Mouse (Mus musculus) adrenal gland (tissue): ENCODE results near the gene Vps50.
"Not testable (repeated sequence)": the region's sequence is repeated elsewhere in the genome, so short reads cannot be mapped to it uniquely, and the experiment has no call there.

ENCODE experiments used
- intact Hi-C: fragments of 180-260 bp; cut with DNase I; formaldehyde crosslinking; loops from one replicate; pipeline ENCODE4 v1.15.1; 2025

The Vps50 gene

DNA sequence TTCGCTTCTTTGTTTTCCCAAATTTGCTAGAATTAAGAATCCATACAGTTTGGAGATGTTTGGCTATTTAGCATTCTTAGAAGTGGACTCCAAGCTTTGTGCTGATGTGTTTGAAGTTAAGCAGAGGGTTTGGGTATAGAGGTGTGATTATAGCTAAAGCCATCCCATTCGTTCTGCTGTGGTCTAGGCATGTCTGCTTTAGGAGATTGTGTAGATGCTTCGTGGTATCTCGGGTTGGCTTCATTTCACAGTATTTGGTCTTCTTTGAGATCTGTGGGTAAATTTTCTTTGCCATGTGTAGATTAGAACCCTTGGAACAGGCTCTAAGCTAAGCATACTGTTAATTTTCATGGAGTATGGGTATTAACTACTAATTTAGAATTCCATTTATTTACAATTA lies 30.0 kb downstream of the Vps50 start:
- intact Hi-C loops = no loop called here

DNA sequence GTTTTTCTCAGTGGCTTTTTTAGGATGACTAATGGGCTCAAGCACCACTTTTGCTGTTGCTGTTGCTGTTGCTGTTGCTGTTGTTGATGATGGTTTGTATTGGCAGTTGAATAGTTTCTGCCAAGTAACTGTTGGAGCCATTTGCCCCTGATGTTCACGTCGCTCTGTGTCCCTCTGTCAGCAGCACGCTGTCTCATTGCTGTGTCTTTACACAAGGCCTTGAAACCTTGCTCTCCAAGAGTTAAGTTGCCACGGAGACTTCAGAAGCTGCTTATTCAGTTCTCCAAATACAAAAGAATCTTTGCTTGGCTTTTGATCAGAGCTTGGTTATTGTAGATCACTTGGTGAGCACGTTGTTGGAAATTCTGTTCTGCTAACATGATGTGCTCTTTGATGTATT lies 33.3 kb downstream of the Vps50 start:
- intact Hi-C loops = no loop called here

DNA sequence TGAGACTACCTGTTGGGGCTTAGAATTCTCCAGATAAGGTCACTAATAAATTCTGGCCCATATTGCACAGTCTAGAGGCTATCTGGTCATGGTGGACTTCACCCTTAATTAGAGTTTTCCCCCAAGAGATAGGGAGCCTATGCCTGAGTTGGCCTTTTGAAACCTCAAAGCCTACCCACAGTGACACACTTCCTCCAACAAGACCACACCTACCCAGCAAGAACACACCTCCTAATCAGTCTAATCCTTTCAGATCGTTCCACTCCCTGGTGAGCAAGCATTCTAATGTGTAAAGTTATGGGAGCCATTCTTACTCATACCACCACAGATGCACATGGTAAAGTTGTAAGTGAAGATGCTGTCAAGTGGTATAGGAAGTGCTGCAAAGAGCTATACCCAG lies 37.9 kb downstream of the Vps50 start:
- intact Hi-C loops = no loop called here

DNA sequence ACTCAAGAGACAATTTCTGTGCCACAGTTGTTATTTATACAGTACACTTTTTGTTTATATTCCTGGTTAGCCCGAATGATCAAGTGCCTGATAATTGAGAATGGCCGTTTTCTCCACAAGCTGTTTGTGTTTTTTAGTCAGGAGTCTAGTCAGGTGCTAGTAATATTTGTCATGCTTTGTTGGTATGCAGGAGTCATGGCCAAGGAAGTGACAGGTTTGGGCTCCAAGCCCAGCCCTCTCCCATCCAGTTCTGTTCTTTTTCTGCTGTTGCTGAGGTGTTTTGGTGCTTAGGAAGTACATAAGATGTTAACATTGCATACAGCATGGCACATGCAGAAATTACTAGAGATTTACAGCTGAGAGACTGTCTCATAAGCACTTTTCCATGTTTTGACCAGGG lies 41.3 kb downstream of the Vps50 start:
- intact Hi-C loops = no loop called here

DNA sequence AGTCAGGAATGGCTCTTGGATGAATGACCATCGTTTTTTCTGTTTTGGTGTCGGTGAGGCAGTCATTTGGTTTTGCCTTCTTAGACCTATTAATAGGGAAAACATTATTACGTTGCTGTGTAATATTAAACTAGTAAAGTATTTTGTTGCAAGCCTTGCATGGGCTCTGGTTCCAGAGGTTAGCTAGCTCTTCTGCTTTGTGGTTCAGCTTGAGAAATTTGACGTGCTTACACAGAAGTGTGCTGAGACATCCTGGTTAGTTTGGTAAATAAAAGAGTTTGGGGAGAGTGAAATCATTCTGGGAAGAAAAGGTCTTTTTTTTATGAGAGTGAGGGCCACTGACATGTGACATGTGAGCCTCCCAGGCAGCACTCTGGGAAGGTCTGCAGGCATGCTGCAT lies 45.7 kb downstream of the Vps50 start:
- intact Hi-C loops = no loop called here

DNA sequence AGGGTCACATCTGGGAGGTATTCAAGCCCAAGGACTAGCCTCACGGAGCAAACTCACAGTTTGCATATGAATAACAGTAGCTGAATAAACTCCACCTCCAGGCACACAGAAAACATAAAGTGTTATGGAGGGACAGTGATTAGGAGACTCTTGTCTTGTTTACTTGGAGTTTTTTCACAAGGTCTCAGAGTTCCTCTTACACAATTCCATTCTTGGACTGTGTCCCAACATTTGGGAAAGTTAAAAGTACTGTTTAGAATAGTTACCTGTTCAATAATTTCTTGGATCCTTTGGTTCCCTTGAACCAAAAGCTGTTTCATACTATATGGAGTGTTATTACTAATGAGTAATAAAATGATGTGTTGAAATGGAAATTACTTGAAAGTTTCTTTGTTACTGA lies 46.8 kb downstream of the Vps50 start:
- intact Hi-C loops = no loop called here

DNA sequence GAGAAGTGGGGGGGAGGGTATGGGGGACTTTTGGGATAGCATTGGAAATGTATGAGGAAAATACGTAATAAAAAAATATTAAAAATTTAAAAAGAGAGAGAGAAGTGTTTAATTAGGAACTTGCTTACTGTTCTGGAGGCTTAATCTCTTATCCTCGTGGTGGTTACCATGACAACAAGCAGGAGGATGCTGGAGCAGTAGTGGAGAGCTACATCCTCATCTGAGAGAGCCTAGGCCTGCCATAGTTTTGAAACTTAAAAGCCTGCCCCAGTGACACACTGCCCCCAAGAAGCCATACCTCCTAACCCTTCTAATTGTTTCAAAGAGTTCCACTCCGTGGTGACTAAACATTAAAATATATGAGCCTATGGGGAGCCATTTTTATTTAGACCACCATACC lies 50.8 kb downstream of the Vps50 start:
- intact Hi-C loops = no loop called here

DNA sequence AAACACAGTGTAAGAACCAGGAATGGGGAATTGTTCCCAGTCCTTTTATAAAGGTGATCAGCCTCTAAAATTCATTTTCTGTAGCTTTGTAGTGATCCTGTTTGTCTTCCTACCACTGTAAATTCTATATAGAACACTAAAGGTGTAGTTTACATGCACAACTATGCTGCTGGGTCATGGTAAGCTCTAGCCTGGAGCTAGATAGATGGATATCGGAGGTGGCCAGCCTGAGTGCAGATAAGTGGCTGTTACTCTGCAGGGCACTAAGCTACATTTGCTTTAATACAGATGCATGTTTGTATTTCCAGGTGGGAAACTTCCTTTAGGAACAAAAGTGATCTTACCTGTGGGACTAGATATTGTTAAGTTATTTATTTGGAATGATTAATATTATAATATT lies 51.8 kb downstream of the Vps50 start:
- intact Hi-C loops = no loop called here

DNA sequence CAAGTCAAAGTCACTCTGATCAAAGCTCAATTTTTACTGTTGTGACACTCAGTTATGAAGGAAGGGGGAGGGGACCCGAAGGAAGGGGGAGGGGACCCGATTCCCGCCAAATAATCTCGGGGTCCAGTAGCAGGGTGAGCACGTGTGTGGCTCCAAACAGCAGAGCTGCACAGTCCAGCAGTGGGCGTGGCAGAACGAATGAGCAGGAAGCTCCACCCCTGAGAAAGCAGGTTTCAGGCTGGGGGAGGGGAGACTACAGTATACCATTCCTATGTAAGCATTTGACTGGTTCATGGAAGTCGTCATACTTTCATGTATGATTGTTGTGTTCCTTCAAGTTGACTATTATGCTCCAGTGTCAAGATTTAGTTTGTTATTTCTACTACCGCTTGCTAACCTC lies 54.5 kb downstream of the Vps50 start:
- intact Hi-C loops = not testable (repeated sequence)

DNA sequence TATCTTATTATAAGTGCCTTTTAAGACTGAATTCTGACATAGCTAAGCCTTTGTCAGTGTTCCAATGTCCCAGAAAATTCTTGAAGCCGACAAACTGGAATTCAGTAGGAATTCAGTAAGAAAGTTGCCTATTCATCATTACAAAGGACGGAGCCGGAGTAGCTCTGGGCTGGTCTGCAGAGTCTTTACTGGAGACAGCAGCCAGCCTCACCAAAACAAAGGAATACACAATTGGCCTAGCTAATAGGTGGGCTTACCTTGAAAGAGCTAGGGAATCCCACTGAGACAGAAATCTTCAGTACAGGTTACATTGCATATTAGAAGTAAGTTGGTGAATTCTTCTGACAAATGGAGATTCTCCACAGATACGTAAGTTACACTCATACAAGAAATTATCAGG lies 59.0 kb downstream of the Vps50 start:
- intact Hi-C loops = no loop called here

DNA sequence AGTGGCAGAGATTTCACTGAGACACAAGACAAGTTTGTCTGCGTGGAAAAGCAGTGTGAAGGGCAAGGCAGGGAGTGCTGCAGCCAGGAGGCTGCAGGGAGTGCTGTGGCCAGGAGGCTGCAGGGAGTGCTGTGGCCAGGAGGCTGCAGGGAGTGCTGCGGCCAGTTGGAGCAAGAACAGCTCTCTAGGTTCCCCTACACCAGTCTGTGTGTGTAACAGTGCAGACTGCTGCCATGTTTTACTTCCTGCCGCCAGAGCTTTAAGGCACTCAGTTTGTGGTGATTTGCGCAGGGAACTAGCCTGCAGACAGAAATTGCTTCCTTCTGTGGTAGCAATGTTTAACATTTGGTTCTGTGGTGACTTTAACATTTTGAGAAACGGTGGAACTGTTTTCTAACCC lies 61.8 kb downstream of the Vps50 start:
- intact Hi-C loops = no loop called here

DNA sequence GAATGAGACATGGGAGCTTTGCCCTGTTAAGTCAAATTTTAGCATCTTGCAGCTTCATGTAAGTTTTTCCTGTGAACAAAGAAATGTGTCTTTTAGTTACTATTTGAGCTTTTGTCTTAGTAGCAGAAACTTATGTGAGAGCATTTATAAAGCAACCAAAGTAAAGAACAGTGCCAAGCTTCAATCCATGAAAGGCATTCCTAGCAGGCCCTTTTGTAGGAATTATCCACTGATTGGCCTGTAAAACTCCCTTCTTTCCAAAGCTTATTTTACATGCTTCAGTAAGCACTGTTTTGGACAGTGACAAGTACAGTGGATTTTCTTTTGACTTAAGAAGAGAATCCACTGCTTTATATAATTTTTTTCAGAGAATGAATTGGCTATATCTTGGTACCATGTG lies 64.1 kb downstream of the Vps50 start:
- intact Hi-C loops = no loop called here

DNA sequence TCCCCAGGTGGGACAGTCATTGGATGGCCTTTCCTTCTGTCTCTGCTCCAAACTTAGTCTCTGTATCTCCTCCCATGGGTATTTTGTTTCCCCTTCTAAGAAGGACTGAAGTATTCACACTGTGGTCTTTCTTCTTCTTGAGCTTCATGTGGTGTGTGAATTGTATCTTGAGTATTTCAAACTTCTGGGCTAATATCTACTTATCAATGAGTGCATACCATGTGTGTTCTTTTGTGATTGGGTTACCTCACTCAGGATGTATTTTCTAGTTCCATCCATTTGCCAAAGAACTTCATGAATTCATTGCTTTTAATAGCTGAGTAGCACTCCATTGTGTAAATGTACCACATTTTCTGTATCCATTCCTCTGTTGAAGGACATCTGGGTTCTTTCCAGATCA lies 65.9 kb downstream of the Vps50 start:
- intact Hi-C loops = not testable (repeated sequence)

DNA sequence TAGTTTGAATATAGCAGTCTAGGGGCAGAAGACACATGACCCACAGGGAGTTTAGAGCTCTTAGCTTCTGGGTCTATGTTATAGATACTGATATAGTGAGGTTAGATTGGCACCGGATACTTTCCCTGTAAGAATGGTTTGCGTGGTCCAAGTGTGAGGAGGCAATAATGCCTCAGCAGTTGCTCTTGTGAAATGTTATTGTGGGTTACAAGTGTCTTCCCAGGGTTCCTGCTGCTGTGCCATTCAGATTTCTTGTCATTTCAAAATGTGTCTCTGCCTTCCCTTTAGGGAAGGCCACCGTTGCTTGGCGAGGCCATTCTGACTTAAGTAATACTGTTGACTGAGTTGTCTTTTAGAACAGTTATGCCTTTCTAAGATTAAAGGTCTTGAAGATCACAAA lies 66.8 kb downstream of the Vps50 start:
- intact Hi-C loops = no loop called here

DNA sequence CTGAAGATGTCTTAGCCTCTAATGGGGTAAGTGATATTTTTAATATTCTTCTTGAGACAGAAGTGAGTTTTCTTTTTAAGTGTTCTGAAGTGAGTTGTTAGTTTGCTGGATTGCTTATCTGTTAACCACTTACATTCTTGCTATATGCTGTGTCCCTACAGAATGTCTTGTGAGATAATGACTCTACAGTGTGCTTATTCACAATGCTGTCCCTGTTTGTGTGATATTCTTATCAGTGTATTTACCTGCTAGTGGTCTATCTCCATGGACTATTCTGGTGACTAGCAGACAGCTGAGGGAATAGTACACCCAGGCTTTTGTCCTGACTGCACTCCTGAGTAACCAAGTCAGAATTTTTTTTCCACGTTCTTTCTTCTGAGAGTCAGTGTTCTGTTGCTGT lies 67.5 kb downstream of the Vps50 start:
- intact Hi-C loops = no loop called here

DNA sequence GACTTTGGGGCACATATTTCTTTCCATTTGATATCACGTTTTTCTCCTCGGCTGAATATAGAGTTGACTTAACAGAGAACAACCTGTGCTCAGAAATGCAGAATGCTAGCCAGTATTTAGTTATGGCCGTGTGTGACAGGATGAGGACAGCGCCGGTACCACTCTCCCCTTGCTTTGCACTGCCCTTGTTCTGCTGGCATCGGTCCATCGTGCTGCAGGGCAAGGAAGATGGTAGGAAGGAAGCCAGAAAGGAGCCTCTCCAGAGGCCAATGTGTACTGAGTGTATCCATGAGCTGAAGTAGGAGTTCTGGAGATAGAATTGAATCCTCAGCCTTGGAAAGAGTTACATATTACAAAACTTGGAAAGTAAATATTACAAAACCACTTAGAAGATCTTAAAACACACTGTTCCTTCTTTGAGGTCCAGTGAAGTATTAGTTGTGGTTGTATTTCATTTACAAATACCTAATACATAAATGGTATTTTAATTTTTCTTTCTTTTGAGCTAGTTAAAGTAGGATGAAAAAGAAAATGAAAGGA lies 69.0 kb downstream of the Vps50 start:
- intact Hi-C loops = no loop called here

DNA sequence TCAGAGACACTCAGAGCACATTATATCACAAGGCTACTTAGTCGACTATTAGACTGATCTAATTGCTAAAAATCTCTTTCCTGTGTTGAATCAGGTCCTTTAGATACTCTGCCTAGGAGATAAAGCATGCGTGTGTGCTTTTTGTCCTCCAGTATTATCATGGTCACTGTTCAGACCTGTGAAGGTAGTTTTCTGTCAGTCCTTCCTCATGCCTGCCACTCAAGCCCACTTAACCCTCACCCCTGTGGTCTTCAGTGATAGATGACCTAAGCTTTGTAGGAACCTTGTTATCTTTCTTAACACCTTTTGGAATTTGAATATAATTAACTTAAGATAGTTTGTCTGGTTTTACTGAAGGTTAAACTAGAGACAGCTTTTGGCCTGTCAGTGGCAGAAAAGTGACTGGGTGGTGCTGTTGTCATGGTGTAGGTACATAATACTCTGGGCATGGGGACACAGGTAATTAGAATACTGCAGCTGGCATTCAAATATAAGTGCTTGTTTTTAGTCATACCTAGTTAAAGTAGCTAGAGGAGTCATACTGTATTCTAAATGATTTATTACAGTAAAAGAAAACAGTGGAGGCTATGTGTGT lies 74.1 kb downstream of the Vps50 start:
- intact Hi-C loops = no loop called here

DNA sequence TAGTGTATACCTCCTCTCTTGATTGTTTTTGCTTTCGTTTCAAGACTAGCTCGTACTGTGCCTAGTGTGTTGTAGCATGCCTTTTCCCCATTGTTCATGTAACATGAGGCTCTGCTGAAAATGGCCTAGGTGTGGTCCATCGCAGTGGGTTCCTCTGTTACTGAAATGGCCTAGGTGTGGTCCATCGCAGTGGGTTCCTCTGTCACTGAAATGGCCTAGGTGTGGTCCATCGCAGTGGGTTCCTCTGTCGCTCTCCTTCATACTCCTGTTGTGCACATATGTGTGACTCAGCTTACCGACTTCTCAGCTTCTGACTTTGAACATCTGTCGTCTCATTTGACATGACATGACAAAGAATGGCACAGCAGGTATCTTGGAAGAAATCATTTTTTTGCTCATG lies 75.6 kb downstream of the Vps50 start:
- intact Hi-C loops = no loop called here

DNA sequence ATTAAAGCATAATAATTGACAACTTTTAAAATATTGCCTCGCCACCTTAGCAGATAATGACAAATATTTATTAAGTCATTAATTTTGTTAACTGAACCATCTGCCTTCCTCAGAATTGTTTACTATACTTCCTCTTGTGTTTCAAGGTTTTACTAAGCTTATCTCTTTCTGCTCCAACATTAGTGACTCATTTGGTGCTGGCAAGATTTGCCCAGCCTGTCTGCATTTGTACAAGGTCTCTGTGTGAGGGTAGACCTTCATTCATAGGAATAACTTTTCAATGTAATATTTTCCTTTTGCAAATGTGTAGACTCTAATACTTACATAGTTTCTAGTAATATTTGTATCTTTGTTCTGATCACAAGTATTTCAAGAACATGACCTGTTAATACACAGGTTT lies 87.2 kb downstream of the Vps50 start:
- intact Hi-C loops = no loop called here

DNA sequence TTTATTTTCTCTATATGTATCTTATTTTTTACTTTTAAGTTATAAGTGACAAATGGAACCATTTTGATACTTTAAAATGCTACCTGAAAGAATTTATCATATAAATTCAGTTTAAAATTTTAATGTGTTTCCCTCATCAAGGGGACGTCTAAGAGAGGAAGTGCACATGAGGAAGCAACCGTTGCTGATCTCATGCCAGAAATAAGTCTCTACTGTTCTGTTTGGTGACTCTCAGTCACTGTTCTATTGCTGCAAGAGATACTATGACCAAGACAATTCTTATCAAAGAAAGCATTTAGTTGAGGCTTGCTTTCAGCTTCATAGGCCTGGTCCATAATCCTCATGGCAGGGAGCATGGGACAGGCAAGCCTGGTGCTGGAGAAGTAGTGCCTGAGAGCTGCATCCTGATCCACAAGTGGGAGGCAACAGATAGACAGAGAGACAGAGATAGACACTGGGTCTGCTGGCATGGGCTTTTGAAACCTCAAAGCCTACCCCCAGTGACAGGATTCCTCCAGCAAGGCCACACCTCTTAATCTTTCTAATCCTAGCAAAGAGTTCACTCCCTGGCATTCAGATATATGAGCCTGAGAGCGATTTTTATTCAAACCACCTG lies 92.2 kb downstream of the Vps50 start:
- intact Hi-C loops = no loop called here

DNA sequence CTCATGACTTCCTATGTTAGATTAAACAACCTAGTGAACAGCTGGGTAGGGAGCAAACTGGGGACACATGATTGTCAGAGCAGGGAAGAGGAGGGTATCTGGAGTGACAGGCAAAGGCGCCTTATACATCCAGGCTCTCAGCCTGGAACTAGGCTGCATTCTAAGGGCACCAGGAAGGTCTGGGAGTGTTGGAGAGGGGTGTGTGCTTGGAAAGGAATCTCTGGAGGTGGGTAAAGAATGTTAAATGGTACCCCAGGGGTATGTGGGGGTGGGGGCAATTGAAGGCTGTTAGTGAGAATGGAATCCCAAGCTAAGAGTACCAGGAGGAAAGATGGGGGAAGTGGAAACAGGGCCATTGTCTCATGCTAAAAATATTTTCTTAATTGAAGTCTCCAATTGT lies 96.1 kb downstream of the Vps50 start:
- intact Hi-C loops = no loop called here

DNA sequence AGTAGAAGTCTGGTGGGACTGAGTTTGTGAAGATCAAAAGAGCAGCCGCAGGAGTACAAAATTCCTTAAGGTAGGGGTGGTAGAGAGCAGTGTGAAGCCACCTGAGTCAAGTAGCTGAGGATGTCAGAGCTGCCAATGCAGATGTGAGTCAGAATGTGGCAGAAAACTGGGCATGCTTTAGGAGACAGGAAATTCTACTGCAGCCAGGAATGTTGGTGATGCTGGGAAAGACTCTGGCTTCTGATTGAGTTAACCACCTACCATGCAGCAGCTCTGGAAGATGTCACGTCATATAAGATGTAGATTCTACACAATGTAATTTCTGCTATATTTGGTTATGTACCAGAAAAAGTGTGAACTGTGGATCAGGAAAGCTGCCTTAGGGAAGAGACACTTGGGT lies 114.6 kb downstream of the Vps50 start:
- intact Hi-C loops = no loop called here
